7 mouse cellular contexts compared by ENCODE assay signal in genomic region chr12:4917805-4918591, GRCm38 (mm10). TPM values are rescaled to one million over a fixed set of nuclear protein-coding genes. Genes with fewer than 3 reads are reported as not detected.
DNase-seq lines count a peak whose midpoint lies in the region; ATAC-seq lines count a peak whose summit lies in the region.

No protein-coding gene starts in this region.

- peak; percentile 70 for DNase-seq in embryo, embryonic 10.5 days (ENCODE audit: low spot score)
- DNase-seq in gastrocnemius, postnatal 14 days: peak; percentile 18
- peak; percentile 57 to 80 for DNase-seq in left cerebral cortex, postnatal 25 days (ENCODE audit: low spot score in 2 of 2)
- DNase-seq in mesoderm, embryonic 11.5 days (ENCODE audit: low read depth, low spot score): peak; percentile 53
- DNase-seq in right cerebral cortex, postnatal 4 days: peak; percentile 38

- peak; percentile 57 for ATAC-seq in activated CD4-positive, CD25-positive, alpha-beta regulatory T cell, adult 4 months
- peak; percentile 67 for ATAC-seq in inflammation-experienced regulatory T-cells, adult 6 months

- intact Hi-C loops in gastrocnemius, postnatal 14 days (cut with DNase I; ENCODE audit: low total_unique reads): no loop called here
- intact Hi-C loops in left cerebral cortex, postnatal 25 days (cut with DNase I): loop anchor here (5.0 kb wide), 3 partner anchors 54 to 326 kb away; partner anchors contain the start of genes Fkbp1b, Gm3625, Itsn2 and Wdcp

RNA-seq across cellular contexts. Expression of gene Atad2b, which starts 0.8 kb away (rescaled TPM):
- polyA plus RNA-seq in activated CD4-positive, CD25-positive, alpha-beta regulatory T cell, adult 4 months (2017; shearing (Covaris generic)): 10 to 100 TPM; 12.4 to 14.4 TPM
- total RNA-seq in gastrocnemius, postnatal 14 days (2021): 10 to 100 TPM; 17.6 to 18.0 TPM
- polyA plus RNA-seq in inflammation-experienced regulatory T-cells, adult 6 months (2017; shearing (Covaris generic)): 10 to 100 TPM; 10.8 to 18.6 (median 13.7) TPM
- 10 to 100 TPM; 25.6 to 33.2 TPM for total RNA-seq in left cerebral cortex, postnatal 25 days (2021)

RNA-seq across cellular contexts. Expression of gene Ubxn2a, which starts 10.5 kb away (rescaled TPM):
- 10 to 100 TPM; 12.1 to 15.2 TPM for polyA plus RNA-seq in activated CD4-positive, CD25-positive, alpha-beta regulatory T cell, adult 4 months (2017; shearing (Covaris generic))
- total RNA-seq in gastrocnemius, postnatal 14 days (2021): 10 to 100 TPM; 50.4 to 52.4 TPM
- 10 to 100 TPM; 13.3 to 17.3 (median 14.9) TPM for polyA plus RNA-seq in inflammation-experienced regulatory T-cells, adult 6 months (2017; shearing (Covaris generic))
- 10 to 100 TPM; 53.3 to 53.4 TPM for total RNA-seq in left cerebral cortex, postnatal 25 days (2021)

RNA-seq across cellular contexts. Expression of gene Mfsd2b, which starts 43.8 kb away (rescaled TPM):
- under 1 TPM; 0.16 to 0.25 TPM for polyA plus RNA-seq in activated CD4-positive, CD25-positive, alpha-beta regulatory T cell, adult 4 months (2017; shearing (Covaris generic))
- under 1 TPM; 0.38 to 0.45 TPM for total RNA-seq in gastrocnemius, postnatal 14 days (2021)
- polyA plus RNA-seq in inflammation-experienced regulatory T-cells, adult 6 months (2017; shearing (Covaris generic)): under 1 TPM; 0.39 to 0.69 (median 0.68) TPM
- total RNA-seq in left cerebral cortex, postnatal 25 days (2021): under 1 TPM; 0.80 to 0.87 TPM

Comparison
In these comparisons a context has a peak if more than half of its experiments do, and no peak if none do; other contexts are left out.
1. Peak in every context shown above with its lines: DNase-seq and ATAC-seq.
2. DNase-seq: peak in every context shown above with its lines; median percentile 70 in embryo, embryonic 10.5 days; 68 in left cerebral cortex, postnatal 25 days; 53 in mesoderm, embryonic 11.5 days; 38 in right cerebral cortex, postnatal 4 days; 18 in gastrocnemius, postnatal 14 days.